Mouse (Mus musculus): Measurements from ENCODE around the gene Fkbp5. TPM values are rescaled to one million over a fixed set of nuclear protein-coding genes. Genes with fewer than 3 reads are reported as not detected.

Fkbp5 gene
- total and polyA plus RNA-seq, 3 experiments, result 14.4 to 31.4 (median 22.6) TPM

DNA sequence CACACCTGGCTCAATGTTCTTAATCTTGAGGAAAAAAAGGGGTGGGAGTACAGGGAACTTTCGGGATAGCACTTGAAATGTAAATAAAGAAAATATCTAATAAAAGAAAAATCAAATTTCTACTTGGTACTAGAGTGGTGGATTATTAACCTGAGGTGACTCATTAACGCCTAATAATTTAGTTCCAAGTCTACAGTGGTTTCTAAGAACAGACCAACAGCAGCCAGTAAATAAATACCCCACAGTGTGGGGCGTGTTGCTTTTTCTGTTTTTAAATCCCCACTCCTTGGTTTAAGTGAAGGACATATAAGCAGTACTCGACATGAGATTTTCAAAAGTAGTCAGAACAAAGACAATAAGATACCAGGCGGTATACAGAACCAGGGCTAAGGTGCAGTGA, 65.8 kb downstream of the Fkbp5 start:
- Histone ChIP-seq H3K36me3 (replicated peaks in 1 of 2; ENCODE audit: control insufficient read depth in 1 of 2, insufficient read depth in 1 of 2, low read length in 1 of 2) (peaks cover 0 to 10% of the 10 kb centered on the region in 2 experiments), H3K4me3 (replicated peaks in 1 of 3; ENCODE audit: low read depth in 2 of 3, low read length in 2 of 3, poor library complexity in 1 of 3) (no peak overlapping the region), H3K4me2 (ENCODE audit: insufficient read depth, low read depth, poor library complexity, severe bottlenecking) (no peak overlapping the region), H3K27me3 (replicated peaks) (no peaks in the 10 kb centered on the region), H3K9me3 (replicated peaks; ENCODE audit: low read length) (no peaks in the 10 kb centered on the region), H3K4me1 (ENCODE audit: control insufficient read depth in 1 of 2, insufficient read depth in 2 of 2) (peaks cover 0 to 15% of the 10 kb centered on the region in 2 experiments; a peak in 2 of 4 replicates), H3K9ac (ENCODE audit: insufficient read depth, low read depth) (no peak overlapping the region), H3K79me2 (replicated peaks; ENCODE audit: control insufficient read depth, extremely low read depth, insufficient read depth, poor library complexity, severe bottlenecking) (no peaks in the 10 kb centered on the region), H3K27ac (ENCODE audit: insufficient read depth, low read depth) (no peak overlapping the region)
- no peak for TF ChIP-seq ETS1 (conservative IDR thresholded peaks at IDR 0.05; ENCODE audit: low read depth, low read length)
- TF ChIP-seq JUND (conservative IDR thresholded peaks at IDR 0.05; ENCODE audit: low read depth, low read length), result no peak
- no peak for TF ChIP-seq USF2 (conservative IDR thresholded peaks at IDR 0.05; ENCODE audit: low read depth, low read length)
- no peak for TF ChIP-seq EP300 (IDR thresholded peaks at IDR 0.05; ENCODE audit: low read length)
- TF ChIP-seq NELFE (IDR thresholded peaks at IDR 0.05; ENCODE audit: low read depth, low read length), result no peak
- no peak for TF ChIP-seq ELF1 (IDR thresholded peaks at IDR 0.05; ENCODE audit: low read depth, low read length)
- TF ChIP-seq SIN3A (IDR thresholded peaks at IDR 0.05; ENCODE audit: low read length), result no peak
- no peak for TF ChIP-seq HCFC1 (IDR thresholded peaks at IDR 0.05; ENCODE audit: low read depth, low read length)
- TF ChIP-seq CHD2 (IDR thresholded peaks at IDR 0.05; ENCODE audit: low read length), result no peak
- TF ChIP-seq ZKSCAN1 (IDR thresholded peaks at IDR 0.05; ENCODE audit: borderline replicate concordance, low read depth, low read length), result no peak
- TF ChIP-seq ZC3H11A (IDR thresholded peaks at IDR 0.05; ENCODE audit: low read depth, low read length), result no peak
- no peak for TF ChIP-seq GABPA (IDR thresholded peaks at IDR 0.05; ENCODE audit: insufficient replicate concordance, low read depth, low read length)
- no peak for TF ChIP-seq IRF4 (IDR thresholded peaks at IDR 0.05; ENCODE audit: low read depth, low read length)
- TF ChIP-seq E2F4 (IDR thresholded peaks at IDR 0.05; ENCODE audit: insufficient replicate concordance, low read depth, low read length), result no peak
- no peak for TF ChIP-seq TBP (conservative IDR thresholded peaks at IDR 0.05; ENCODE audit: low read depth, low read length)
- TF ChIP-seq PAX5 (IDR thresholded peaks at IDR 0.05; ENCODE audit: low read length), result no peak
- no peak for TF ChIP-seq UBTF (IDR thresholded peaks at IDR 0.05; ENCODE audit: low read depth, low read length)
- no peak for TF ChIP-seq CTCF (conservative IDR thresholded peaks at IDR 0.05 in 1 of 2, IDR thresholded peaks at IDR 0.05 in 1 of 2; ENCODE audit: low read depth in 2 of 2, low read length in 2 of 2)
- no peak for DNase-seq (ENCODE audit: extremely low read depth)
- dilution Hi-C loops (cut with MboI; ENCODE audit: extremely low pct_ligation_motif_present, extremely low pct_unique_long_range_greater_than_20kb, low sequenced_read_pairs) (no loop called here), in situ Hi-C loops (cut with MboI; ENCODE audit: low pct_ligation_motif_present, low pct_unique_long_range_greater_than_20kb, low sequenced_read_pairs) (no loop called here)

DNA sequence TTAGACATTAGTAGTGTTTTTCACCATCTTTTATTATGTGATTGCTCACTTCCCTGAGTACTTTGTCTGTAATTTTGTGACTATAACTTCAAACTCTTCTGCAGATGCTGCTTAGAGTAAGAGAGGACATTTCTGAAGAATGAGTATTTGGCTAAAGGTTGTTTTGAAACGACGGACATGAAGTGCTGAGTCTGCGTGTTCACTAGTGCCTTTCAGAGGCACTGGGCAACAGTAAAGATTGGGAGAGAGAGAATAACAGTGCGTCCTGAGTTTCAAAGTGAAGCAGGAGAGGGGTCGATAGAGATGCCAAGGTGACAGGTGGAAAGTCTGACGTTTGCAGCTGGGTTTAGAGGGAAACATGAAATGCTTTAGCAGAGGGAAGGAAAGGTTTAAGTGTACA, 69.1 kb downstream of the Fkbp5 start:
- H3K9ac ChIP-seq (ENCODE audit: insufficient read depth, low read depth), result no peak overlapping the region
- H3K79me2 ChIP-seq (replicated peaks; ENCODE audit: control insufficient read depth, extremely low read depth, insufficient read depth, poor library complexity, severe bottlenecking), result no peaks in the 10 kb centered on the region
- no peak overlapping the region for H3K4me2 ChIP-seq (ENCODE audit: insufficient read depth, low read depth, poor library complexity, severe bottlenecking)
- H3K27me3 ChIP-seq (replicated peaks), result no peaks in the 10 kb centered on the region
- no peaks in the 10 kb centered on the region for H3K9me3 ChIP-seq (replicated peaks; ENCODE audit: low read length)
- in situ Hi-C loops (cut with MboI; ENCODE audit: low pct_ligation_motif_present, low pct_unique_long_range_greater_than_20kb, low sequenced_read_pairs) (no loop called here), dilution Hi-C loops (cut with MboI; ENCODE audit: extremely low pct_ligation_motif_present, extremely low pct_unique_long_range_greater_than_20kb, low sequenced_read_pairs) (no loop called here)
- peaks cover 0 to 17% of the 10 kb centered on the region in 2 experiments for H3K36me3 ChIP-seq (replicated peaks in 1 of 2; ENCODE audit: control insufficient read depth in 1 of 2, insufficient read depth in 1 of 2, low read length in 1 of 2)
- H3K4me3 ChIP-seq (replicated peaks in 1 of 3; ENCODE audit: low read depth in 2 of 3, low read length in 2 of 3, poor library complexity in 1 of 3), result no peak overlapping the region
- no peak for DNase-seq (ENCODE audit: extremely low read depth)
- TF ChIP-seq RCOR1 (conservative IDR thresholded peaks at IDR 0.05; ENCODE audit: low read depth, low read length) (no peak), MAFK (IDR thresholded peaks at IDR 0.05; ENCODE audit: insufficient replicate concordance, low read length) (no peak; the same call in 1 of the 2 replicates), ZC3H11A (IDR thresholded peaks at IDR 0.05; ENCODE audit: low read depth, low read length) (no peak), CHD1 (IDR thresholded peaks at IDR 0.05; ENCODE audit: low read depth, low read length) (no peak), NELFE (IDR thresholded peaks at IDR 0.05; ENCODE audit: low read depth, low read length) (no peak), ZKSCAN1 (IDR thresholded peaks at IDR 0.05; ENCODE audit: borderline replicate concordance, low read depth, low read length) (no peak), KAT2A (IDR thresholded peaks at IDR 0.05; ENCODE audit: insufficient replicate concordance, low read length) (no peak), RAD21 (IDR thresholded peaks at IDR 0.05; ENCODE audit: low read depth, low read length) (no peak), E2F4 (IDR thresholded peaks at IDR 0.05; ENCODE audit: insufficient replicate concordance, low read depth, low read length) (no peak), MAX (IDR thresholded peaks at IDR 0.05; ENCODE audit: low read length) (no peak), MAZ (IDR thresholded peaks at IDR 0.05; ENCODE audit: low read depth, low read length) (no peak), CHD2 (IDR thresholded peaks at IDR 0.05; ENCODE audit: low read length) (no peak), IRF4 (IDR thresholded peaks at IDR 0.05; ENCODE audit: low read depth, low read length) (no peak), JUN (IDR thresholded peaks at IDR 0.05; ENCODE audit: insufficient read depth, low read depth, low read length) (no peak), USF2 (conservative IDR thresholded peaks at IDR 0.05; ENCODE audit: low read depth, low read length) (no peak)
- peaks cover 0 to 18% of the 10 kb centered on the region in 2 experiments; a peak in 2 of 4 replicates for H3K4me1 ChIP-seq (ENCODE audit: control insufficient read depth in 1 of 2, insufficient read depth in 2 of 2)
- H3K27ac ChIP-seq (ENCODE audit: insufficient read depth, low read depth), result no peak overlapping the region
